Mouse (Mus musculus) spleen, adult 2 months (tissue): ENCODE data around the gene Cpa3.

Experiments
- CTCF ChIP-seq: fragments of 200-500 bp; IDR thresholded peaks from 2 replicates; pipeline ENCODE4 v1.5.1; 2011; ENCODE audit warnings: mild to moderate bottlenecking, inconsistent platforms; ENCODE audit not compliant: insufficient read depth, insufficient read length, insufficient replicate concordance; ENCODE audit errors: extremely low read depth
- POLR2A ChIP-seq: fragments of 200-500 bp; IDR thresholded peaks from 2 replicates; pipeline ENCODE4 v1.6.1; 2011; ENCODE audit warnings: low read depth, low read length, inconsistent platforms

DNA sequence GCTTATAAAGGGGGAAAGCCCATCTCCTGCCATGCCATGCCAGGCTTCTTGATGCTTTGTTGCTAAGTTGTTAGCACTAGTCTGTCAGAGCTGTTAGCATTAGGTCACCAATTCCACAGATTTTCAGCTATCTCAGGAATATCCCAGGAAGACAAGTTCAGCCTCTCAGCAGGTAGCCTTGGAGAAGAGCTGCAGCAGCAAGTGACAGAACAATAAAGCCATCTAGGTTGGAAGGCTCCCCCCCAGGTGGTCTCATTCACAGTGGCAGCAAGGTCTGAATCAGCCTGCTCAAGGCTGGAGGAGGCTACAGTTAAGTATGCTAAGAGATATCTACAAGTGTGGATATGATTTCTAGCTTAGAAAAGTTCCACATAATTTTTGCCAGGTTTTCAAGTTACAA is 49.4 kb upstream of the Cpa3 start:
- TF ChIP-seq CTCF (no peak), POLR2A (no peak)
